Mouse (Mus musculus) intestine, postnatal 0 days (tissue): Measurements from ENCODE around the gene Lrrc74a. TPM values are rescaled to one million over a fixed set of nuclear protein-coding genes. Genes with fewer than 3 reads are reported as not detected.

Experiments
- ATAC-seq: fragments of 200-750 bp; cut with Nextera tagmentation; 2 replicates; pipeline ENCODE4 v1.8.0; 2017; ENCODE audit warnings: mild to moderate bottlenecking, moderate TSS enrichment, moderate library complexity
- H3K27ac ChIP-seq: fragments of 300-500 bp; sonication (generic); 2 replicates; pipeline ENCODE4 v1.5.1; 2014; ENCODE audit warnings: mild to moderate bottlenecking, low read depth, low read length, moderate library complexity
- H3K27me3 ChIP-seq: fragments of 300-500 bp; sonication (generic); replicated peaks from 2 replicates; pipeline ENCODE4 v1.6.1; 2014; ENCODE audit warnings: low read length, mixed read lengths; ENCODE audit not compliant: control insufficient read depth, insufficient read depth
- H3K36me3 ChIP-seq: fragments of 300-500 bp; sonication (generic); 2 replicates; pipeline ENCODE4 v1.6.1; 2014; ENCODE audit warnings: mild to moderate bottlenecking, moderate library complexity; ENCODE audit not compliant: control insufficient read depth, insufficient read depth
- H3K4me1 ChIP-seq: fragments of 300-500 bp; sonication (generic); replicated peaks from 2 replicates; pipeline ENCODE4 v1.6.1; 2014; ENCODE audit warnings: antibody characterized with exemption, low read length, mixed read lengths; ENCODE audit not compliant: control insufficient read depth, insufficient read depth
- H3K4me2 ChIP-seq: fragments of 300-500 bp; sonication (generic); replicated peaks from 2 replicates; pipeline ENCODE4 v1.6.1; 2014; ENCODE audit warnings: low read depth, mild to moderate bottlenecking, moderate library complexity
- H3K4me3 ChIP-seq: fragments of 300-500 bp; sonication (generic); 2 replicates; pipeline ENCODE4 v1.5.1; 2014; ENCODE audit warnings: low read depth, low read length
- H3K9ac ChIP-seq: fragments of 300-500 bp; sonication (generic); 2 replicates; pipeline ENCODE4 v1.6.1; 2014; ENCODE audit warnings: mild to moderate bottlenecking, low read depth, low read length
- H3K9me3 ChIP-seq: fragments of 300-500 bp; sonication (generic); 2 replicates; pipeline ENCODE4 v1.6.1; 2016; ENCODE audit warnings: mixed run types; ENCODE audit not compliant: control insufficient read depth
- CTCF ChIP-seq: sonication (generic); IDR thresholded peaks from 2 replicates; pipeline ENCODE4 v1.5.1; 2016; ENCODE audit warnings: low read depth, mild to moderate bottlenecking, control low read depth, antibody characterized with exemption, moderate library complexity
- WGBS: fragments of 180-500 bp; shearing (Covaris S2); extraction: QIAGEN DNeasy Blood & Tissue Kit; methylation state at CpG from one replicate; pipeline ENCODE4 v1.1.7; 2014; 5-methylcytosine and 5-hydroxymethylcytosine counted together
- polyA plus RNA-seq: library from polyadenylated mRNA; unstranded; fragments of >200 nt; fragmentation: Nextera tagmentation; extraction: Ambion mirVana; gene quantifications from 2 replicates; pipeline ENCODE4 v1.2.1, GENCODE M21; 2015

Gene Lrrc74a
- polyA plus RNA-seq: not detected in 2 replicates

DNA sequence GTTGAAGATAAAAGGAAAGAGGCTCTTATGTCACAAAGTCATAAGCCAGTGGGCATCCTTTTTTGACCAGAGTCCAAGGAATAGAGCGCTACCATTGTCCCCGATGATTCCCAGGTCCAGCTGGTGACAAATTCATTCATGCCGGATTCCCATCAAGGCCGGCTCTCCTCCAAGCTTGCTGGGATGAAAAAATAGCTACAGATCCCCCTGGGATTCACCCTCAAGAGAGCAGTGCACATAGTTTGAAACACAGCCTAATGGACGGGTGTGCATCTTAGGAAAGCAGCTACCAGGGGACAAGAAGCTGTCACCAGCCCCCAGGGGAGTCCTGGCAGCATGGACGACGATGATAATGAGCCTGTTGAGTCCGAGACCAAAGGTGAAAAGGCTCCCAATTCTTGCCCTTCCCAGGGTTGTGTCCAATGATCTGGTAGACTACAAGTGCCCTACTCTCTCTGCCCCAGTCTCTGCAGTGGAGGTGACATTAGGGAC is at the start of gene Lrrc74a:
Gene Lrrc74a (plus strand): TSS at position 51 of the 492 bp plus-strand sequence.
- no peak within 1 kb of the TSS for H3K27ac ChIP-seq
- H3K4me3 ChIP-seq: no peak within 1 kb of the TSS
- TF ChIP-seq CTCF: no peak
- no peaks in the 10 kb centered on the region for H3K36me3 ChIP-seq
- H3K9ac ChIP-seq: no peak within 1 kb of the TSS
- no peak for ATAC-seq
- H3K4me1 ChIP-seq: no peaks in the 10 kb centered on the region
- no peaks in the 10 kb centered on the region for H3K27me3 ChIP-seq
- 84% methylated on average over 8 of the region's 8 CpGs for WGBS
- H3K9me3 ChIP-seq: no peaks in the 10 kb centered on the region
- H3K4me2 ChIP-seq: no peak within 1 kb of the TSS

DNA sequence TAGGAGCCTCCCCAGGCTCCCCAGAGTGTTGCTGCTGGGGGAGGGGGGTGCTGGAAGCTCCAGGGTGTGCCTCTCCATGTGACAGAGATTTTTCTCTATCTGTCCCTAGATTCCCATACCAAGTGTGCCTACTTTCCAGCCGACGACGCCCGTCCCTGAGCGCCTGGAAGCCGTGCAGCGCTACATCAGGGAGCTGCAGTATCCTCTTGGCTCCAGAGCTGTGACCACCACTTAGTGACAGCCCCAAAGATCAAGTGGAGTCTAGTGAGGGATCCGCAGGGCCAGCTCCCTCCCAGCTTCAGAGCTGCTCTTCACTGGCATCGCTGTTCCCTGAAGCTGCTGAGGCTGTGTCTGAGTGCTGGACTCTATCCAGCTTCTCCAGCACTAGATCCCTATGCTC is 48.9 kb upstream of the Lrrc74a start:
- H3K4me1 ChIP-seq: no peaks in the 10 kb centered on the region
- no peak overlapping the region for H3K4me3 ChIP-seq
- H3K27me3 ChIP-seq: peaks cover 2% of the 10 kb centered on the region; the same call in 1 of the 2 replicates
- no peak overlapping the region for H3K4me2 ChIP-seq
- H3K36me3 ChIP-seq: no peaks in the 10 kb centered on the region
- no peak overlapping the region for H3K27ac ChIP-seq
- ATAC-seq: no peak
- H3K9ac ChIP-seq: no peak overlapping the region
- H3K9me3 ChIP-seq: no peaks in the 10 kb centered on the region
- 73% methylated on average over 9 of the region's 9 CpGs for WGBS
- TF ChIP-seq CTCF: no peak

DNA sequence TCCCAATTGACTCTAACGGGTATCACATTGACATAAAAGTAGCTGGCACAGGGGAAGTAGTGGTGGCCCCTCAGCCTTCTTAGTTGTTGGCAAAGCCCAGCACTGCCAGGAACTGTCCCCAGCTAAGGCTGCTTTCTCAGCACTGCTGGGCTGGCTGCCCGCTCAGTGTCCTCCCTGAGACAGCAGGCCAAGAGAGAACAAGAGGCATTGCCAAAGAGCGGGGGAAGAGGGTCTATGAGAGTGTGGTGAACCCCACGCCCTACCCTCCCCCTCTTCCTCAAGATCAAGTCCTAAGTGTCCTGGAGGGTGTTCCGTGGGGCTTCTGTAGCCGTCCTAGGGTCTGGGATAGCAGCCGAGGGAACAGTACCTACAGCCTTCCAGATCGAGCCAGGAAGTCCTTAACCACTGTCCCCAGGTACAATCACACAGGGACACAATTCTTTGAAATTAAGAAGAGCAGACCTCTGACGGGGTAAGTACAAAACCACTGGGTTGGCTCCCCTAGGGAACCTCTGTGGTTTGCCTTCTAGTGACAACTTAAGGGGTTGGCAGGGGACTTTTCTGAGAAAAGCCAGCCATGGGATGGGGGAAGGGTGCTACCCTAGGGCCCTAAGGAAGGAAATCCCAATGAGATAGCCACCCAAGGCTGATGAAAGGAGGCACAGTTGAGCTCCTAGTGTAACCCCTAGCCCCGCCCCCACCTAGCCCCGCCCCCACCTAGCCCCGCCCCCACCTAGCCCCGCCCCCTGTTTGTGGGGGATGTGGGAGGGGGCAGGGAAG is 47.4 kb upstream of the Lrrc74a start:
- no peak overlapping the region for H3K9ac ChIP-seq
- no peaks in the 10 kb centered on the region for H3K4me1 ChIP-seq
- no peak overlapping the region for H3K4me3 ChIP-seq
- WGBS: 61% methylated on average over 13 of the region's 13 CpGs
- H3K4me2 ChIP-seq: no peak overlapping the region
- H3K27me3 ChIP-seq: no peaks in the 10 kb centered on the region
- TF ChIP-seq CTCF: no peak
- no peaks in the 10 kb centered on the region for H3K36me3 ChIP-seq
- no peak for ATAC-seq
- no peaks in the 10 kb centered on the region for H3K9me3 ChIP-seq
- H3K27ac ChIP-seq: no peak overlapping the region; the same call in 1 of the 2 replicates

DNA sequence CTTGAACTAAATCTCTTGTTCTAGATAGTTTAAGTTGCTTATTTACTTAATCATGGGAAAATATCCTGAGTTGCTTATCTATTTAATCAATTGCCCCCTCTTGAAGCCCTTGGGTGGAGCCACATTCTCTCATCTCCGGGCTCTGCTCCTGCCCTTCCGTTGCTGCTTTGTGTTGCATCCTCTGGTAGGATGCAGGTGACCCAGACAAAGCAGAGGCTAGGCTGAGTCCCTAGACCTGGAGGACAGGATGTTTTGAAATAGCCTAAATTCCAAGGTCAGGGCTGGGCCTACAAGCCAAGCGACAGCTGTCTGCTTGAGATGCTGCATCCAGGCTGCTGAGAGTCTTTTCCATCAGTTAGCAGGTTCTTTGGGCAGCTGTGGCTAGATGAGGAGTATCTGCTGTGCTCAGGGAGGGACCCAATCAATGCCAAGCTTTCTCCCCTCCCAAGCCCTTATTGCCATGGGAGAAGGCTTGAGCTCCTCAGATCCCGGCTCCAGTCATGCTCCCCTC is 46.7 kb upstream of the Lrrc74a start:
- Histone ChIP-seq H3K9me3 (no peaks in the 10 kb centered on the region), H3K36me3 (no peaks in the 10 kb centered on the region), H3K4me3 (no peak overlapping the region), H3K27me3 (no peaks in the 10 kb centered on the region), H3K4me2 (no peak overlapping the region), H3K9ac (no peak overlapping the region), H3K4me1 (no peaks in the 10 kb centered on the region), H3K27ac (no peak overlapping the region)
- TF ChIP-seq CTCF: no peak
- ATAC-seq: no peak
- 71% methylated on average over 4 of the region's 4 CpGs for WGBS

DNA sequence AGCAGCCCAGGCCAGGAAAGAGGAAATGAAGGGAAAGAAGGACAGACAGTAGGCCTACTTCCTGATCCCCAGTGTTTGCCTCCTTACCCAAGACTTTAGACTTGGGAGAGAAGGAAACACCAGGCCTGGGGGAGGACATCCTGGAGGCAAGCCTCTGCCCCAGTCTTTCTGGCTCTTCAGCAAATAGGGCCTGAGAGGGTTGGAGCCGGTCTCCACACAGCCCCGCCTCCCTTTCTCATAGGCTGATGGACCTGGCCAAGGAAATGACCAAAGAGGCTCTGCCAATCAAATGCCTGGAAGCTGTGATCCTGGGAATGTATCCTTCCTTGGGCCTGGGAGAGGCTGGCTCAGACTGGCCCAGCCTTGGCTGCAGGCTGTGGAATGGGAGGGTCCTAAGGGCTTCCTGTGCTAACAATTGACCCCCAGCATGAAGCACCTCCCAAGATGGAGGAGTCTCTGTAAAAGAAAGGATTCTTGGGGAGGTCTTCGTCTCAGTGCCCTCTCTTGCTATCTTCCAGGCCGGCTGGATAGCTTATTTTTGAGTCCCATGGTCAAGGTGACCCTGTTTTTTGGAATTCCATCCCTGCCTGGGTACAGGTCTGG is 46.1 kb upstream of the Lrrc74a start:
- Histone ChIP-seq H3K4me1 (no peaks in the 10 kb centered on the region), H3K36me3 (no peaks in the 10 kb centered on the region), H3K9me3 (no peaks in the 10 kb centered on the region), H3K27me3 (no peaks in the 10 kb centered on the region), H3K9ac (no peak overlapping the region), H3K4me2 (no peak overlapping the region), H3K4me3 (no peak overlapping the region), H3K27ac (no peak overlapping the region)
- WGBS: 76% methylated on average over 4 of the region's 4 CpGs
- no peak for TF ChIP-seq CTCF
- 0 out of 2 replicates have a peak, but pooled peaks have one; percentile 19 for ATAC-seq

DNA sequence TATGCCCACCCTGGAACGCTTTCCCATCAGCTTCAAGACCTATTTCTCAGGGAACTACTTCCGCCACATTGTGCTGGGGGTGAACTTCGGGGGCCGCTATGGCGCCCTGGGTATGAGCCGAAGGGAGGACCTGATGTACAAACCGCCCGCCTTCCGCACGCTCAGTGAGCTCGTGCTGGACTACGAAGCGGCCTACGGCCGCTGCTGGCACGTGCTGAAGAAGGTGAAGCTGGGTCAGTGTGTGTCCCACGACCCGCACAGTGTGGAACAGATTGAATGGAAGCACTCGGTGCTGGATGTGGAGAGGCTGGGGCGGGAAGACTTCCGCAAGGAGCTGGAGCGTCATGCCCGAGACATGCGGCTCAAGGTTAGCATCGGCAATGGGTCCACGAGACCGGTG is 45.3 kb upstream of the Lrrc74a start:
- H3K9ac ChIP-seq: no peak overlapping the region
- no peaks in the 10 kb centered on the region for H3K9me3 ChIP-seq
- no peak overlapping the region for H3K4me3 ChIP-seq
- H3K4me1 ChIP-seq: no peaks in the 10 kb centered on the region
- no peaks in the 10 kb centered on the region for H3K36me3 ChIP-seq
- WGBS: 97% methylated on average over 27 of the region's 27 CpGs
- no peak overlapping the region for H3K27ac ChIP-seq
- H3K27me3 ChIP-seq: no peaks in the 10 kb centered on the region
- TF ChIP-seq CTCF: no peak
- ATAC-seq: no peak
- no peak overlapping the region for H3K4me2 ChIP-seq
